Mouse (Mus musculus) c-Kit-positive CD71-positive TER-119-positive erythroid progenitor cells, embryonic 14.5 days (primary cell): Measurements from ENCODE around the gene Olfr979.
"Not testable (repeated sequence)": the region's sequence is repeated elsewhere in the genome, so short reads cannot be mapped to it uniquely, and the experiment has no call there.

Source experiments
- DNase-seq: peaks from one replicate; pipeline ENCODE4 v3.0.0-alpha.2; 2013; ENCODE audit warnings: low spot score

The Olfr979 gene

DNA sequence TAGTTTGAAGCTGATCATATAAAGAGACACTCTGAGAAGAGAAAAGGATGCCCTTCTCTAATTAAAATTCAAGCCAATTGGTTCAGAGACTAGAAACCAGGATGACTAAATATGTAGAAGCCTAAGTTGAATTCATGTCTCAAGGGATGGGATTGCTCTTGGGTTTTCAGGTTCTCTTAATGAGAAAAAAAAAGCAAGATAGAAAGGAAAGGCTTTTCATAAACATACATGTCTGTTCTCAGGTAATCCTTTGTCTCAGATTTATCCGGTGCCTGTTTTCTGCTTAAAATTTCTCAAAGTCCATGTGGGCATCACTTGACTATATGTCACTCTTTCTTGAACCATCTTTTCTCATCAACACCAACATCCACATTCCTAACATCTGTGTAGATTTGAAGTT, at the start of gene Olfr979:
TSS of gene Olfr979 (minus strand) at position 101 of the 400 bp plus-strand sequence.
- no peak for DNase-seq

DNA sequence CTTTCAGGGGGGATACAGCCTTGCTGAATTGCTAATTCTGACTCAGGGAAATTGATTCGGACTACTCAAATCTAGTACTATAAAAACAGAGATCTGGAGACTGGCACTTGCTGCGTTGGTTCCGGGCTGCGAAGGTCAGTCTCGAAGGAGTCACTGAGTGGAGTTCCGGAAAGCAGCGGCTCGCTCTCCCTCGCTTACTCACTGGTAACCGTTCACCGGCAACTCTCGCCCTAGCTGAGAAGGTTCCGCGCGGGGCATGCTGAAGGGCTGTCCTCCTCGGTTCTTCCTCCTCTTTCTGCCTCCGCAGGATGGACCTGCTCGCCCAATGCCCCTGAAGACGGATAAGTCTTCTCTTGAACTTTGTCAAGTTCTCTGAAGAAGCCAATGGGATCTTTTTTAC, 46.9 kb upstream of the Olfr979 start:
- DNase-seq: no peak

- no peak for DNase-seq
Observed at GRCm38 (mm10) chr9:40021164-40021563, 17.9 kb upstream of the Olfr979 start, which contains the start of gene Olfr981. TSS of gene Olfr981 (plus strand) at chr9:40021464.

DNA sequence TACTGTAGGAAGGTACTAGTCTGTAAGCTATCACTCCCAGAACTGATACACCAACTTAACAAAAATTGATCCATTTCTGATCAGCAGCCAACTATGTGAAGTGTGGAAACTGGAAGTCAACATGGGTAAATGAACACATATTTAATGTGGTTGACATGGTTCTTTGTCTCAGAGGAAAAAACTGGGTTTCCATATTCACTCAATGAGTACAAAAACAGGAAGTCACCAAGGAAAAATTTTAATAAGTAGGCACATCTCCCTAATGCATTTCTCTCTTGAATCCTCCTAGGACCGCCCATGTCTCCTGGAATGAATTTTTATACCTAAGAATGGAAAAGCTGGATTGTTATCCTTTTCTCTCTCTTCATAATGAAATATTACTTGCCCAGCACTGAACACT, 6.2 kb upstream of the Olfr979 start, which contains the start of gene Olfr980:
TSS of gene Olfr980 (minus strand) at position 101 of the 400 bp plus-strand sequence.
- no peak for DNase-seq

GRCm38 (mm10) chr9:39991813-39992212, 11.5 kb downstream of the Olfr979 start, which contains the start of gene Olfr978:
TSS of gene Olfr978 (plus strand) at chr9:39992113.
- no peak for DNase-seq

GRCm38 (mm10) chr9:39976581-39977145, 26.6 kb downstream of the Olfr979 start:
- not testable (repeated sequence) for DNase-seq

DNA sequence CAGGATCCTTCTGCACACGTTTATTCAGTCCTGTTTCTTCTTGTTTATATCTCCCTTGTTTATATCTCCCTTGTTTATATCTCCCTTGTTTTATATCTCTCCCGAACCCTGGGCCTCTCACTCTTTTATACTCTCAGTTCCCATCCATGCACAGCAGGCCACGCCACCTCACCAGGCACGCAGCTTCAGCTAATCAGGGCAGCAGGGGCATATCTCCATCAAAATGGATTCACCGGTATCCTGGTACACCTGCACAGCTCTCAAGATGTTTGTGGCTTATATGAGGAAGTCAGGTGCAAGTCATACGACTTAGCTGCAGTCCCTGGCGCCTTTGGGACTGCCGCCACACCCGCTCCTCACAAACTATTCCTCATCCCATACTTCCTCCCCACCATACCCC, 42.2 kb downstream of the Olfr979 start, which contains the start of gene Olfr976:
TSS of gene Olfr976 (minus strand) at position 101 of the 400 bp plus-strand sequence.
- DNase-seq: not testable (repeated sequence)

- DNase-seq: no peak
Observed at GRCm38 (mm10) chr9:39951946-39952345, 51.3 kb downstream of the Olfr979 start, which contains the start of gene Olfr975. TSS of gene Olfr975 (minus strand) at chr9:39952046.
